Mouse (Mus musculus) ovary, postnatal 14 days (tissue): Measurements from ENCODE around the gene Pcgf5.
"Not testable (repeated sequence)": the region's sequence is repeated elsewhere in the genome, so short reads cannot be mapped to it uniquely, and the experiment has no call there.

Experiments used
- DNase-seq: peaks from one replicate; pipeline ENCODE4 v3.0.0; 2022; ENCODE audit warnings: low spot score

Gene Pcgf5

GRCm38 (mm10) chr19:36388502-36388901 lies 40.4 kb downstream of the Pcgf5 start:
- no peak for DNase-seq

- DNase-seq, result no peak
These were observed 42.6 kb downstream of the Pcgf5 start for GRCm38 (mm10) chr19:36390714-36391113.

GRCm38 (mm10) chr19:36398500-36398899 lies 50.4 kb downstream of the Pcgf5 start:
- DNase-seq, result no peak

GRCm38 (mm10) chr19:36408352-36409100 lies 60.4 kb downstream of the Pcgf5 start:
- DNase-seq, result no peak

GRCm38 (mm10) chr19:36409280-36409860 lies 61.3 kb downstream of the Pcgf5 start:
- peak; percentile 97 for DNase-seq

GRCm38 (mm10) chr19:36409861-36410392 lies 61.8 kb downstream of the Pcgf5 start:
- no peak for DNase-seq

GRCm38 (mm10) chr19:36419885-36420284 lies 71.8 kb downstream of the Pcgf5 start:
- DNase-seq, result no peak

GRCm38 (mm10) chr19:36427195-36427876 lies 79.2 kb downstream of the Pcgf5 start:
- DNase-seq, result no peak

- DNase-seq, result no peak
These were observed 80.0 kb downstream of the Pcgf5 start for GRCm38 (mm10) chr19:36428116-36428515.

GRCm38 (mm10) chr19:36429354-36429753 lies 81.2 kb downstream of the Pcgf5 start:
- DNase-seq, result no peak

GRCm38 (mm10) chr19:36433161-36433560 lies 85.1 kb downstream of the Pcgf5 start:
- DNase-seq, result no peak

GRCm38 (mm10) chr19:36439894-36440714 lies 92.0 kb downstream of the Pcgf5 start:
- DNase-seq, result peak; percentile 53

GRCm38 (mm10) chr19:36450997-36451608 lies 103.0 kb downstream of the Pcgf5 start:
- DNase-seq, result no peak

GRCm38 (mm10) chr19:36451731-36452130 lies 103.6 kb downstream of the Pcgf5 start:
- DNase-seq, result no peak

GRCm38 (mm10) chr19:36452210-36452609 lies 104.1 kb downstream of the Pcgf5 start:
- not testable (repeated sequence) for DNase-seq

- DNase-seq, result no peak
These were observed 105.3 kb downstream of the Pcgf5 start for GRCm38 (mm10) chr19:36453451-36453850.

- peak; percentile 25 for DNase-seq
These were observed 122.0 kb downstream of the Pcgf5 start for GRCm38 (mm10) chr19:36470106-36470505.

- DNase-seq, result no peak
These were observed 123.2 kb downstream of the Pcgf5 start for GRCm38 (mm10) chr19:36471325-36471724.

GRCm38 (mm10) chr19:36476596-36476995 lies 128.5 kb downstream of the Pcgf5 start:
- no peak for DNase-seq

GRCm38 (mm10) chr19:36477151-36477550 lies 129.0 kb downstream of the Pcgf5 start:
- DNase-seq, result no peak

GRCm38 (mm10) chr19:36477684-36478083 lies 129.6 kb downstream of the Pcgf5 start:
- DNase-seq, result no peak

GRCm38 (mm10) chr19:36490911-36491310 lies 142.8 kb downstream of the Pcgf5 start:
- no peak for DNase-seq
